Mouse (Mus musculus): ENCODE results near the gene Akna. TPM values are rescaled to one million over a fixed set of nuclear protein-coding genes. Genes with fewer than 3 reads are reported as not detected.

Gene Akna
- polyA plus RNA-seq (2015; fragmentation: Nextera tagmentation; extraction: Ambion mirVana), result 6.0 and 6.2 TPM in 2 replicates

DNA sequence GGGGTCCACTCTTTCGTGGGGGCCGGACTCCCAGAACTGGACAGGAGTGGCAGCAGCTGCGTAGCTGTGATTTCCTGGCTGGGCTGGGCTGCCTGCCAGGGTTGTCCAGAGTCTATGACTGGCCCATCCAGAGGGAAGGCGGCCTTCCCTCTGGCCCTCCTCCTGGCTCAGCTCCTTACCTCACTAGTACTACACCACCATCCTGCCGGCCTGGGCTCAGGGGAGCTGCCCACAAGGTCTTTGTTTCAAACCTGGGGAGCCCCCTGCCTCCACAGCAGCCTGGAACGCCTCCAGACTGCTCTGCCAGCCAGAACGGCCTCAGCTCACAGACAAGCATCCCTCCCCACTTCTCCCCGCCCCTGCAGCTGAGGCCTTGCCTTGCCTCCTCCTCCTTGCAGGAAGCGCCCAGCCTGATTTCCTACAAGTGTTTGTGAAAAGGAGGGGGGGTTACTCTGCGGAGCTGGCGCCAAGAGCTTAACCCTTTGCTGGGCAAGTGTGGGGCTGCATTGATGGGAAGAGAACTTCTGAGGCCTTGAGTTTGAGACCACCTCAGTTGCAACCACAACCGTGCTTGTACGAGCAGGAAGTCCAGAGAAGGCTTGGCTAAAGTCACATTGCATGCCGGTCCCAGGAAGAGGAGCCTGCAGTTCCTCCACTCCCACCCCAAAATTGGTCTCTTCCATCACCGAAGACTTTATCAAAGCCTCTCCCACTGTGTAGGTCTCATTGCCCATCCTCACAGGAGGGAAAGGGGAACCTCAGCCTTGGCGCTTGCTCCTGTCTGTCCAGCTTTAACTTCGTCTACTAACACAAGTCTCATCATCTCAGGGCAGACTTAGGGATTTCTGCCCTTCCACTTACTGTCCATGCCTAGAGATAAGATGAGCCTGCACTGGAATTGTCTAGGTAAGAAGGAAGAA, at the start of gene Akna:
Gene Akna (minus strand): TSS at position 315 of the 920 bp plus-strand sequence.
- Histone ChIP-seq H3K36me3 (no peaks in the 10 kb centered on the region), H3K4me2 (peak within 1 kb of the TSS; percentile 42), H3K9ac (peak within 1 kb of the TSS; percentile 63), H3K4me3 (peak within 1 kb of the TSS; percentile 19), H3K9me3 (no peaks in the 10 kb centered on the region), H3K27me3 (0 out of 2 replicates have a peak, but pooled peaks cover 2% of the 10 kb centered on the region), H3K4me1 (replicated peaks) (peaks cover 58% of the 10 kb centered on the region), H3K27ac (peak within 1 kb of the TSS; percentile 83)
- 17% methylated on average over 17 of the region's 17 CpGs for WGBS
- peak; percentile 77 for ATAC-seq (ENCODE audit: low FRiP score)

DNA sequence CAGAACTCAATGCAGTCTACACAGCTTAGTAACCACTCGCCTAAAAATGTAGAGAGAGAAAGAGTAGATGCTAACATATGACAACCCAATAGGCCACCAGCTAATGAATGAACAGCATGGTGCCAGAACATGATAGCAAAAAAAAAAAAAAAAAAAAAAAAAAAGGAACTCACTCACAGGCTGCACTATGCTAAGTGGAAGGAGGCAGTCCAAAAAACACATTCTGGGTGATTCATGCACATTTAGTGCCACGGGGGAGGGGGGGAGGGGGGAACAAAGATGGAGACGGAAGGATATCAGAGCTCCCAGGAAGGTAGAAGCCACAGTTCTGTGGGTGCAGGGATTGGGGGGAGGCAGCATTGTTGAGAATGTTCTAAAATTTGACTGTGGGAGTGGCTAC, 49.4 kb upstream of the Akna start:
- Histone ChIP-seq H3K27me3 (no peaks in the 10 kb centered on the region), H3K9ac (no peak overlapping the region), H3K36me3 (peaks cover 6% of the 10 kb centered on the region), H3K4me3 (no peak overlapping the region), H3K27ac (no peak overlapping the region), H3K4me2 (no peak overlapping the region), H3K9me3 (no peaks in the 10 kb centered on the region), H3K4me1 (replicated peaks) (0 out of 2 replicates have a peak, but pooled peaks cover 3% of the 10 kb centered on the region)
- WGBS, result 70% methylated on average over 3 of the region's 3 CpGs
- ATAC-seq (ENCODE audit: low FRiP score), result no peak

DNA sequence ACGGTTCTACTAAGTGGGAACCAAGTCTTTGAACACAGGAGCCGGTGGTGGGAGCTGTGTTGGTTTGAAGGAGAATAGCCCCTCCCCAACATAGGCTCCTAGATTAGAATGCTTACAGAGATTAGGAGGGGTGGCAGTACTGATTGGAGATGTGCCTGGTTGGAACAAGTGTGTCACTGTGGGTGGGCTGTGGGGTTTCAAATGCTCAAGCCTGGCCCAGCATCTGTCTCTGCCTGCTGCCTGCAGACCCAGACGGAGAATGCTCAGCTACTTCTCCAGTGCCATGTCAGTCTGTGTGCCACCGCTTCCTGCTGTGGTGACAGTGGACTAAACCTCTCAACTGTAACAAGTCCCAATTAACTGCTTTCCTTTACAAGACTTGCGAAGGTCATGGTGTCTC, 47.4 kb upstream of the Akna start:
- ATAC-seq (ENCODE audit: low FRiP score), result no peak
- Histone ChIP-seq H3K9ac (no peak overlapping the region), H3K4me1 (replicated peaks) (0 out of 2 replicates have a peak, but pooled peaks cover 3% of the 10 kb centered on the region), H3K9me3 (peaks cover 4% of the 10 kb centered on the region; the same call in 1 of the 2 replicates), H3K4me2 (no peak overlapping the region), H3K27me3 (no peaks in the 10 kb centered on the region), H3K27ac (no peak overlapping the region), H3K36me3 (peaks cover 6% of the 10 kb centered on the region), H3K4me3 (no peak overlapping the region)
- WGBS, result 85% methylated on average over 5 of the region's 5 CpGs

GRCm38 (mm10) chr4:63444362-63445066, 41.4 kb upstream of the Akna start:
- H3K9ac ChIP-seq, result no peak overlapping the region
- no peaks in the 10 kb centered on the region for H3K27me3 ChIP-seq
- no peak overlapping the region for H3K27ac ChIP-seq
- peaks cover 6% of the 10 kb centered on the region; the same call in 1 of the 2 replicates for H3K4me1 ChIP-seq (replicated peaks)
- WGBS, result 66% methylated on average over 10 of the region's 10 CpGs
- no peak overlapping the region for H3K4me2 ChIP-seq
- H3K4me3 ChIP-seq, result no peak overlapping the region
- ATAC-seq (ENCODE audit: low FRiP score), result no peak
- peaks cover 6% of the 10 kb centered on the region for H3K36me3 ChIP-seq
- H3K9me3 ChIP-seq, result peaks cover 4% of the 10 kb centered on the region; the same call in 1 of the 2 replicates

GRCm38 (mm10) chr4:63443101-63443500, 39.9 kb upstream of the Akna start:
- H3K27ac ChIP-seq, result no peak overlapping the region
- no peaks in the 10 kb centered on the region for H3K36me3 ChIP-seq
- H3K27me3 ChIP-seq, result no peaks in the 10 kb centered on the region
- no peak overlapping the region for H3K9ac ChIP-seq
- no peak for ATAC-seq (ENCODE audit: low FRiP score)
- peaks cover 4% of the 10 kb centered on the region; the same call in 1 of the 2 replicates for H3K9me3 ChIP-seq
- WGBS, result 96% methylated on average over 2 of the region's 2 CpGs
- no peak overlapping the region for H3K4me2 ChIP-seq
- H3K4me3 ChIP-seq, result no peak overlapping the region
- peaks cover 7% of the 10 kb centered on the region for H3K4me1 ChIP-seq (replicated peaks)

DNA sequence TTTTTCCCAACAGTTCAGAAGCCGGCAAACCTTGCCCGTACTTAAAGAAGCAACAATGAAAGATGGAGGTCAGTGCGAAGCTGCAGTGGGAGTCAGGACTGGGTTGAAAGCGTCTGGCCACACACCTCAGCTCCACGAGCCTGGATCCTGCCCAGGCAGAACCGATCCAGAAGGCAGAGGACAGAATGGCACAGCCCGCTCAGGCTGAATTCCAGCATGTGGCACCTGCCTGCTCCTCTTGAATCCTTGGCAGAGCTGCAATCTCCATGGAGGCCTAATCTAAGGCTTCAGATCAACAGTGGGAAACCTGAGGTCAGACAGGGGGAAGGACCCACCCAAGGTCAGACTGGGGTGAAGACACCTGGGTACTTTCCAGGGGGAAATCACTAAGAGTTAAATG, 38.5 kb upstream of the Akna start:
- Histone ChIP-seq H3K4me3 (no peak overlapping the region), H3K36me3 (no peaks in the 10 kb centered on the region), H3K4me2 (no peak overlapping the region), H3K27ac (no peak overlapping the region), H3K27me3 (no peaks in the 10 kb centered on the region), H3K4me1 (replicated peaks) (peaks cover 20% of the 10 kb centered on the region), H3K9ac (no peak overlapping the region), H3K9me3 (peaks cover 4% of the 10 kb centered on the region; the same call in 1 of the 2 replicates)
- ATAC-seq (ENCODE audit: low FRiP score), result no peak
- WGBS, result 94% methylated on average over 7 of the region's 7 CpGs

- H3K4me3 ChIP-seq, result no peak overlapping the region
- H3K4me1 ChIP-seq (replicated peaks), result peaks cover 20% of the 10 kb centered on the region
- H3K4me2 ChIP-seq, result no peak overlapping the region
- 69% methylated on average over 7 of the region's 7 CpGs for WGBS
- H3K27ac ChIP-seq, result no peak overlapping the region
- H3K9me3 ChIP-seq, result no peaks in the 10 kb centered on the region
- no peaks in the 10 kb centered on the region for H3K36me3 ChIP-seq
- H3K27me3 ChIP-seq, result no peaks in the 10 kb centered on the region
- no peak for ATAC-seq (ENCODE audit: low FRiP score)
- no peak overlapping the region for H3K9ac ChIP-seq
Observed at GRCm38 (mm10) chr4:63440262-63440661, 37.1 kb upstream of the Akna start.

DNA sequence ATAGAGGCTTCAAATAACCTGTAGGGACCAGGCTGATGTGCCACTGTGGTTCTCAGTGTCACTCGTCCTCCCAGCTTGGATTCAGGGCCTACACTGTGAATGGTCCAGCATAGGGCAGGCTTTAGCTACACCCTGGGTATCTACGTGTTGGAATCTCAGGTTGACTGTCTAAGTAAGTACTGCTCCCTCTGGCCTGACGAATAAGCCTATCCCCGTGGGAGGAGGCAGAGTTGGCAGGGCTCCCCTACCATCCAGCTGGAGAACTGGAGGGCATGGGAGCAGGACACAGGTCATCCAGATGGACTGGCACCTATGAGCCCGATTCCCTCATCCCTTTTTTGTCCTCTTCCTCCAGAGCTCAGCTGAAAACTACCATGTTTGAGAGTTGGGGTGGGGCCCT, 34.8 kb upstream of the Akna start:
- Histone ChIP-seq H3K9ac (no peak overlapping the region), H3K4me2 (no peak overlapping the region), H3K27ac (no peak overlapping the region), H3K36me3 (no peaks in the 10 kb centered on the region), H3K4me1 (replicated peaks) (peaks cover 14% of the 10 kb centered on the region), H3K4me3 (no peak overlapping the region), H3K9me3 (no peaks in the 10 kb centered on the region), H3K27me3 (no peaks in the 10 kb centered on the region)
- ATAC-seq (ENCODE audit: low FRiP score), result 0 out of 2 replicates have a peak, but pooled peaks have one; percentile 30
- WGBS, result 84% methylated on average over 5 of the region's 5 CpGs

- no peaks in the 10 kb centered on the region for H3K9me3 ChIP-seq
- no peak overlapping the region for H3K4me2 ChIP-seq
- H3K4me3 ChIP-seq, result no peak overlapping the region
- 55% methylated on average over 16 of the region's 16 CpGs for WGBS
- H3K27ac ChIP-seq, result no peak overlapping the region
- ATAC-seq (ENCODE audit: low FRiP score), result peak; percentile 58; the same call in 1 of the 2 replicates
- H3K4me1 ChIP-seq (replicated peaks), result peaks cover 14% of the 10 kb centered on the region
- no peaks in the 10 kb centered on the region for H3K36me3 ChIP-seq
- no peaks in the 10 kb centered on the region for H3K27me3 ChIP-seq
- no peak overlapping the region for H3K9ac ChIP-seq
Observed at GRCm38 (mm10) chr4:63437119-63437815, 34.1 kb upstream of the Akna start.

- Histone ChIP-seq H3K9ac (no peak overlapping the region), H3K9me3 (no peaks in the 10 kb centered on the region), H3K36me3 (no peaks in the 10 kb centered on the region), H3K27me3 (no peaks in the 10 kb centered on the region), H3K4me1 (replicated peaks) (peaks cover 14% of the 10 kb centered on the region), H3K4me3 (no peak overlapping the region), H3K4me2 (no peak overlapping the region), H3K27ac (no peak overlapping the region)
- no peak for ATAC-seq (ENCODE audit: low FRiP score)
- 78% methylated on average over 9 of the region's 9 CpGs for WGBS
Observed at GRCm38 (mm10) chr4:63435402-63435801, 32.2 kb upstream of the Akna start.

GRCm38 (mm10) chr4:63431098-63431497, 27.9 kb upstream of the Akna start:
- Histone ChIP-seq H3K27me3 (no peaks in the 10 kb centered on the region), H3K4me3 (no peak overlapping the region), H3K9me3 (no peaks in the 10 kb centered on the region), H3K4me2 (no peak overlapping the region), H3K4me1 (replicated peaks) (peaks cover 11% of the 10 kb centered on the region; the same call in 1 of the 2 replicates), H3K27ac (no peak overlapping the region), H3K9ac (no peak overlapping the region), H3K36me3 (no peaks in the 10 kb centered on the region)
- WGBS, result 73% methylated on average over 5 of the region's 5 CpGs
- no peak for ATAC-seq (ENCODE audit: low FRiP score)

DNA sequence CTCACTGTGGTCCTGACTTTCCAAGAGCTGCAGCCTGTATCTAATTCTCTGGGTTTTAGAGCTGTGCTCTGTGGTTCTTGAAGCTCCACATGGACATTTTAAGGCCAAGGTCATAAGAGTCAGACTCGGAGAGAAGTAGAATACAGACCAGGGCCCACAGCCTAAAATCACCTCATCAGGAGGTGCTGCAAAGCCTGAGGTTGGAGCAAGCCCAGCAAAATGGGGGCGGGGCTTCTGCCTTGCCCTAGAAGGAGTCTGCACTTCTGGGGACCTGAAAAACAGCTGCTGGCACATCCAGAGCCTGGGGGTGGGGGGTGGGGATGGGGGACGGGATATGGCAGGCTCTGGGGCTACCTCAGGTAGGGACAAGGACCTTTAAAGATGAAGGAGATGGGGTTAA, 27.2 kb upstream of the Akna start:
- no peak overlapping the region for H3K27ac ChIP-seq
- H3K27me3 ChIP-seq, result no peaks in the 10 kb centered on the region
- no peak overlapping the region for H3K4me3 ChIP-seq
- no peaks in the 10 kb centered on the region for H3K36me3 ChIP-seq
- WGBS, result 48% methylated on average over 3 of the region's 3 CpGs
- no peak overlapping the region for H3K4me2 ChIP-seq
- H3K4me1 ChIP-seq (replicated peaks), result peaks cover 16% of the 10 kb centered on the region; the same call in 1 of the 2 replicates
- no peak for ATAC-seq (ENCODE audit: low FRiP score)
- H3K9me3 ChIP-seq, result no peaks in the 10 kb centered on the region
- H3K9ac ChIP-seq, result no peak overlapping the region
